Mouse (Mus musculus): ENCODE measurements around the gene Peak1.
A peak's percentile ranks its signal among the peaks of the same experiment; 100 is the strongest.

Gene Peak1

DNA sequence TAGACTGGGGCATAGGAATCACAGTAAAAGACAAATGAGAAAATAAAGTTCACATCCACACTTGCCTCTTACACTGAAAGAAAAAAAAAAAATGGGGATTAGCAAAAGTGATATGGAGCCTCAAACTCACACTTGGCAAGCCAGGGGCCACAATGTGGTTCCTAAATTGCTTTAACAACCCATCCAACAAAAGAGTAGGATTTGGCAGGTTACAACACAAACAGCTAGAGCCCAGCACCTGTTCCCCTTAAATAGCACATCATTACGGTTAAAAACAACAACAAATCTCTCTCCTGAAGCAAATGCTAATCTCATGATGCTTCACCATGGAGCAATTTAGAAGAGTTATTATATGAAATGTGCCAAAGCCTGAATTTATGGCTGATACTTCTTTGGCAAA is 2.5 kb downstream of the Peak1 start:
- no peak for DNase-seq

DNA sequence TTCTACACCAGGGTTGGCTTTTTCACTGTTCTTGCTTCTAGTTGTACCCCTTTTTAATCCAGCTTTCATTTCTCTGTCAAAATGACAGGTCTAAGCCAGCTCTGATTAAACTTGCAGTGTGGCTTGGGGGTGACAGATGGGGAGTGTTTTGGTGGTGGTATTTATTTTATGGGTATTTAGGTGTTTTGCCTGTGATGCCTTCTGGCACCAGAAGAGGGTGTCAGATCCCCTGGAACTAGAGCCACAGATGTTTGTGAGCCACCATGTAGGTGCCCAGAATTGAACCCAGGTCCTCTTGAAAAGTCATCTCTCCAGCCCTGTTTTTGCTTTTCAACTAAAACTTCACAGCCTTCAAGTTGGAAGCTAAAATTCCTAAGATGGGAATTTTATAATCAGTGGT is 3.5 kb downstream of the Peak1 start:
- DNase-seq: no peak

DNA sequence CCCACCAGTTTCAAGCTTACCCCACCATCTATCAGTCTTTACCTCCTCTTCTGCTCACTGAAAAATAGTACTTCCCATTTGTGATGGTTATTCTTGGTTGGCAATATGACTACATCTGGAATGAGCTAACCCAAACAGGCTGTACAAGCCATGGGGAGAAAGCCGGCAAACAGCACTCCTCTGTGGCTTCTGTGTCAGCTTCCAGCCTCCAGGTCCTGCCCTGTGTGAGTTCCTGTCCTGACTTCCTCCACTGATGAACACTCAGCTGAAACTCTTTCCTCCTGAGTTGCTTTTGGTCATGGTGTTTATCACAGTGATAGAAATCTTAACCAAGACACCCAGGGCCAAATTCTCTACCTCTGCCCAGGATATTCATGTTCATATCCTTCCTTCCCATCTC is 5.2 kb downstream of the Peak1 start:
- no peak for DNase-seq

DNA sequence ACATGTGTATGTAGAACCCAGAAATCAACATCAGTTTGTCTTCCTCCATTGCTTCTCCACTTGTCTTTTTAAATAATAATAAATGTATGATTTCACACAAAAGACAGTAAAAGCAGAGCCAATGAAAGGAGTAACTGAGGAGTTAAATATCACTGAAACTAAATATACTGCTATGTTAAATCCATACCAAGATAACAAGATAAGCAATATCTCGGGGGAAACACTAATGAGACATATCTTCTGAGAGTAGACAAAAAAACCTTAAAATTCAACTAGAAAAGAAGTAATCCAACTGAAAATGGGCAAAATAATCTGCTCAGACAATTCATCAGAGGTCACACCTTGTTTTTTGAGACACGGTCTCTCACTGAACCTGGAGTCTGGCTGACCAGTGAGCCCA is 7.9 kb downstream of the Peak1 start:
- DNase-seq: no peak

DNA sequence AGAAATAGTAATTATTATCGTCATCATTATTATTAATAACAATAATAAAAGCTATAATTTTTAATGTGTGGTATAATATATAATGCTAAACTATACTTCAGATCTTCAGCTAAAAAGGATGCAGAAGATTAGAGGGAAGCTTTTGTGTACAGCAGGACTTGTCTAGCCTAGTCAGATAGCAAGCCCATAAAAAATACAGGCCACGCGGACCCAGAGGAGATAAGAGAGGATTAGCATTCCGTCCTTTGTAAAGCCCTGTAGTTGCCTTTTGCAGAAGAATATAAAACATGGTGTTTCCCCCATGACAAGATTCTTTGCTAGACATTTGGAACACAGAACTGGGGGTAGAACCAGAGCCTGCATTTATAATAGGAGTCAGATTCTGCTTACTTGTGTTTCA is 13.2 kb downstream of the Peak1 start:
- DNase-seq: no peak

DNA sequence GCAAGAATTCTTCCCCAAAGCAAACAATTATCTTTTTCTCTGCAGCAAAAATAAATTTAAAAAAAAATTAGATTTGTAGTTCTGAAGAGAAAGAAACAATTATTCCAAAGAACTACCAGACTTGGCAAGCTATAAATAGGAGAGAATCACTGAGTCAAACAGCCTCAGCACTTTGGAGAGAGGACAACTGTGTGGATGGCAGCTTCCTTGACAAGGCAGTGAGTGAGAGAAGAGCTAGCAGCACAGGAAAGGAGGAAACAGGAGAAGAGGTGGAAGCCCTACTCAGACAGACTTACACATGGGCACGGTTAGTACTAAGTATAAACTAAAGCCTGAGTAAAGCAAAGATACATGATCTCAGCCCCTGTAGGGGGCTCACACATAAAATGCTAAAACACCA is 21.6 kb downstream of the Peak1 start:
- DNase-seq: no peak

DNA sequence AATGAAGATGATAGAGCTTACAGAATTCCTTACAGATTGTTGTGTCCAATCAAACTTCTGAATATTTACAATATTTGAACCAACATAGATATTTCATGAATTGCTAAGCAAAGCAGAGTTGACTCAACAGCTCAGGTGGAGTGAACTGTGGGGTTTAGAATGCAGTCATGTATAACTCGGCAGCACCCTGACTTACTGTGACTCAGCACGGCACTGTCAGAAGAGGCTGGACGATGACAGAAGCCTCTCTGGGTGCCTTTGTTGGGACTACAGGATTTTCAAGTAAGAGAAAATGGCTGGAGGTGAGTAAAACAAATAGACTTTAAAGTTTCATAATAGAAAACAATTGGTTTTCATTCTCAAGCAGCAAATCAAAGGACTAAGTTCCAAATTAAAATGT is 25.0 kb downstream of the Peak1 start:
- no peak for DNase-seq

DNA sequence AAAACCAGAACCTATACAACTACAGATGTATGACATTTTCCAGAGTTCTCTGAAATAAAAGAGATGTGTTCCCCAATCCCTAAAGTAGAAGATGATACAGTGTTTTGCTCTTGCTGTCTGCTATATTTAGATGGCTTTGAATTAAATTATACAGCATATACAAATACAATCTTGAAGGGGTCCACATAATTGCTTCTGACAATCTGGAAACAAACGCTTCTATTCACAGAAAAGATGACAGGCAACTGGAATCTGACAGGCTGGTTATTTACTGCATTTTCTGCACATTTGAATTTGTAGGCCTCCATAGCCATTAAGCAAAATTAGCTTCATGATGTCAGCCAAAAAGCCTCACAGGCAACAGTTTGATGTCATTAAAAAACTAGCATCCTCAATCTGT is 35.1 kb downstream of the Peak1 start:
- no peak for DNase-seq

DNA sequence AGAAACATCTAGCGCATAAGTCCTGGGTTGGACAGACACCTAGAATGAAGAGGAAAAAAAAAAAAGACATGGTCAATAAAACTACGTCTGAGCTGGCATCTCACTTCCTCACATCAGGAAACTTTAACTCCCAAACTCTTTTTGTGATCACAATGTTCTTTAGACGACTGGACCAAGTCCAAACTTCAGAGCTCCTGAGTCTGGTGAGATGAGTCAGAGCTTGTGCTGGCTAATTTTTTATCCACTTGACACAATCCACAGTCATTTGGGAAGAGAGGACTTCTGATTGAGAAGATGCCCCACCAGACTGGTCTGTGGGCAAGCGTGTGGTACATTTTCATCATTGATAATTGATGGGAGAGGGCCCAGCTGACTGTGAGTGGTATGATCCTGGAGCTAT is 43.5 kb downstream of the Peak1 start:
- no peak for DNase-seq

DNA sequence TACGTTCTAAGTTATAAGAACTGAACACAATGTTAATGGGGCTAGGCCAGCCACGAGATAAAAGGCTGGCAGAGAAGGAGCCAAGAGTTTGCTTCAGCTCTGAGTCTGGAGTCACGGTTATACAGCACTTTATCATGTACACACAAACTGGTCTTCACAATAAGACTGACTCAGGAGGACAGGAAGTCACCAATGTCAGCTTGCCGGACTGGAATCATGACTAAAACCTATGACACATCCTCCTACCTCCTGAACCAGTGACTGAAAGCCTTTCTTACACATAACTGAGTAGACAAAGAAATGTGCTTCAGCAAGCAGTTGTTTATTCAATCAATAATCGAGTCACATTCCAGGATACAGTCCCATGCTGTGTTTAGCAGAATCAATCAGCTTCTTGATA is 47.2 kb downstream of the Peak1 start:
- no peak for DNase-seq

DNA sequence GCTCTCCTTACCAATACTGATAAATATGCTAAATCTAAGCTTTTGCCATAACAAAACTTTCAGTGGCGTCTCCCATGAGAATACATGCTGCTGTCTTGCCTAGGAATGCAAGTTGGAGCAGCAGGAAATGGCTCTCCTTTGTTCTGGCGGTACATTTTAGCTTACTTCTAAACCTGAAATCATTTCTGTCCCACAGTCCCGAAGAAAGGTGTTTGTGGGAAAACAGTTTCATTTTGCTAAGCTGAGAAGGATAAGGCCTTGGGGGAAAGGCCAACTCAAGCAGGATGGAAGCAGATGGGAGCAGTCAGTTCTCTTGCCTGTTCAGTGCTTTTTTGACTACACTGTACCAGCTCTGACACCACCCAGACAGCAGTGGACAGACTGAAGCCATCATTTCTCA is 49.1 kb downstream of the Peak1 start:
- DNase-seq: no peak

DNA sequence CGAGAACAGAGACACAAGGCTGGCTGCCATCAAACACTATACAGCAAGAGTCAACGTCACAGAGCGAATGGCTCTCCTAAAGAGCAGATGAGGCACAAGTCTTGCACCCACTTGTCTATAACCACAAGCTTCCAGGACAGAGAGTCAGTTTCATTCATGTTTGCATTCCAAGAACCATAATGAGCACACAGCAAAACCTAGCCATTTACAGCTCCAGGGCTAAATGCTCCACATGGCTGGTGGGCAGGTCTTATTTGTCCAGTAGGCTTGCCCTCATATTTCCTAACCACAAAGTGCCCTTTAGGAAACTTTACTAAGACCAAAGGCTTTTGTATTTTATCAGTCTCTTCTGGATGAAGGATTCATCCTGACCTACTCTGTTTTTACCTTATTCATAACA is 54.6 kb downstream of the Peak1 start:
- DNase-seq: no peak

DNA sequence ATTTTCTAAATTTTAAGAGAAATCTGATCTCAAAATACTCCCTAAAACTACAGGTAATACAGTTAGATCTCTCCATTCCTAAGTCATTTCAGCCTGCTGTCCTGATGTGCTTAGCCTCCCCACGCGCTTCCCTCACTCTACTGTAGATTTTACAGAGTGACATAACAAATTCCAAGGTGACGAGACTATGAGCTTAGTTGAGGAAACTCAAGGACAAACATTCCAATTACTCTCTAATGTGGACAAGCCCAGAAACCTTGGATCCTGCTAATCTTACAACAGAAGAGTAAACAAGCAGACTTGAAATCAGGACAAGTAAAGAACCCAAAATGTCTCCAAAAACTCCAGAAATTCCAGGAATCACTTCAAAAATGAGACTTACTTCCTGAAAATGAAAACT is 58.6 kb downstream of the Peak1 start:
- no peak for DNase-seq

DNA sequence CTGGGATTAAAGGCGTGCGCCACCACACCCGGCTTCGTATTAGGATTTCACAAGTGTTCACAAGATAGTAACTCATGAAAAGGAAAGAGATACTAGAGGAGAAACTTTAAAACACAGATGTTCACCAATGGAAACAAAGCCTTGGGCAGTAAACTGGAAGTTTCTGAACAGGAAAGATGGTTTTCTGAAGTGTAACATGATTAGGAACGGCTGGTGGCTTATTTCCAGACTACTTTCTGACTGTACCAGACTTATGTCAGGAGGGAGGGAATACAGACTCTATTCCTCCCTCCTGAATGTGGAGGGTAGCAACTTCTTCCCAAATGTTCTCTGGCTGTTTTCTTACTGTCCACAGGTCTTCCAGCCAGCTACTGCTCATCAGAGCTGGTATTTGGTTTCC is 62.7 kb downstream of the Peak1 start:
- no peak for DNase-seq

DNA sequence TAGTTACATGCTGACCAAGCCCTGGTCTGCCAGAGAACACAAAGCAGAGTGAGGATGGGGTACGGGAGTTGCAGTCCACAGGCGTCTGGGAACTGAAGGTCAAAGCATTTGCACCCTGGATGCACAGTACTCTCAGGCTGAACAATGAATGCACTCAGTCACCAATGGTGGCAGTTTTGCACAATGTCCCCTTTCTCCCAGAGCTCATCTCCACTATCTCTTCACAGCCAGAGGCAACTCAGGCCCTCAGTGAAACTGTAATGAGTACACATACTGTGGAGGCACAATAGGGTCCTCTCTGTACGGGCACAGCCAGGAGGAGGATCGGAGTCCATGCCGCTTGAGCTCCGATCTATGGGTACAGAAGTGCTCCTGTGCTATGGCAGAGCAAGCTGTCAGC is 71.5 kb downstream of the Peak1 start:
- DNase-seq: no peak

DNA sequence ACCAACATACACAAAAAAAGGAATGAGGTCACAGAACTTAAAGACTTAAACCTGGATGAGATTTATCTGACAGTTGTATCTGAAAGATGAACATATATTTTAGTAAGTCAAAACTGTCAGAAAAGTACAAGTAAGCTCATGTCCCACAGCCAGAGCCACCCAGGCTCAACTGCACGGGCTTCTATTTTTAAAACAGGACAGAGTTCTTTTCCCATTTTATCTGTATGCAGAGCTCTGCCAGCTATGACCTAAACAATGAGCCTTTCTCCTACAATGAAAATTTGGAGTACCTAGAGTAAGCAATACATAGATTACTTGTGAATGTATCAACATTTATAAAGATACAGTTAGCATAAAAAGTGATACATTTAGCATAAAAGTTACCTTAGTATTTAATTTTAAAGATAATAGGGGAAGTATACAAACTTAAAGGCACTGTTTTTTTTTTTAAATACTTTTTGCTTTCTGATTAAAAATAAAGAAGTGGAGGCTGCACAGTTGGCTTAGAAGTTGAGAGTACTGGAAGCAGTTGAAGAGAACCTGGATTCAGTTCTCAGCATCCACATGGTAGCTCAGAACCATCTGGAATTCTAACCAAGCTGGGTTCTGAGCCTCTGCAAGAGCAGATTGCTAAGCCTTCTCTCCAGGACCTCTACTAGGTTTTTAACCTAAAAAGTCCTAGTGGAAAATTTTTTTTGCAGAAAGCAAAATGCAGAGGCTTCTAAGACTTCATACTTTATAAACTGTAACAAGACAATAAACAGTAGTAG is 78.3 kb downstream of the Peak1 start:
- no peak for DNase-seq

DNA sequence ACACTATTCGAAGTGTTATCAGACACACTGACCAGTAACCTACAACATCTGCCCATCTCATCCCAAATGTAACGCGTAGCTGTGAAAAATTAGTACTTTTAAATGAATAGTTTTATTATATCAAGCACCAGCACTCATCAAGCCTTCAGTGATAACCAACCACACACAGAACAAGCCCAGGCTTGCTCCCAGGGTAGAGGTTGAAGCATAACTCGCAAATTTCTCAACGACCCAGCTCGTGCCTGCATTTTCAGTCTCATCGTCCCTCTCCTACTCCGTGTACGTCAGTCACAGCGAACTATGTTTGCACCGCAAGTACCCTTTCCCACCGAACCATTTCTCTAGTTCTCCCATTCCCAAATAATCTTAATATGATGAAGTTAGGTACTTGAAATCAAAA is 83.5 kb downstream of the Peak1 start:
- no peak for DNase-seq

DNA sequence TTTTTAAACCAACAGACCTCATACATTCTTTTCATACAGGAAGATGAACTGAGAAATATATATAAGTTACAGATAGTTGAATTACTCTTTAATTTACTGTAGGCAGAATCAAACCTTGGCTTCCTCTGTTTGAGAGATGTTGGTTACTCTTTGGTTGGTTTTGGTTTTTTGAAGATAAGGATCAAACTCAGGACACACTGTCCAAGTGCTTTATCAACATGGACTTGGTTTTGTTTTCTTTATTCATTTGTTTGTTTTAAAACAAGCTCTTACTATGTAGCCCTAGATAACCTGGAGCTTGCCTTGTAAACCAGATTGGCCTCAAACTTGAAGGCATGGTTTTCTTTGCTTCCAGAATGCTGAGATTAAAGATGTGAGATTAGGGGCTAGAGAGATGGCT is 85.1 kb downstream of the Peak1 start:
- no peak for DNase-seq

DNA sequence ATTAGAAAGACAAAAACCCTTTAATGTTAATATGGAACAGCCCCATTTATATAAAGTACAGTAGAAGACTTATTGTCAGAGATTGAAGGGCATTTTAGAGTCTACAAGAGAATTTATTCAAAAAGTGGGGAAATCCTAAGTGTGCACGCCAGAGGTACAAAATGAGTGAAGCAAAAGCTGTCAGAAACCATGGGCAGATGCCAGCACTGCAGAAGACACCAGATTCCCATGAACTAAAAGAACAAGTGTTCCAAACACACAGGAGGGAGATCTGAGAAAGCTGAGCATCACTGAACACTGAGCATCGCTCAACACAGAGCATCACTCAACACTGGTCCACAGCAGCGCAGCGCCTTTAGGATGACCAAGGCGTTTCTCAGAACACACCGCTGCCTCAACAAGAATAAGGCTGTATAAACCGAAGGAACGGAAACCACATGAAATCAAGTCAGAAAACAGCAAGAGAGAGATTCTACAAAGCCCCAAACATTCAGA is 91.3 kb downstream of the Peak1 start:
- DNase-seq: peak; percentile 15

DNA sequence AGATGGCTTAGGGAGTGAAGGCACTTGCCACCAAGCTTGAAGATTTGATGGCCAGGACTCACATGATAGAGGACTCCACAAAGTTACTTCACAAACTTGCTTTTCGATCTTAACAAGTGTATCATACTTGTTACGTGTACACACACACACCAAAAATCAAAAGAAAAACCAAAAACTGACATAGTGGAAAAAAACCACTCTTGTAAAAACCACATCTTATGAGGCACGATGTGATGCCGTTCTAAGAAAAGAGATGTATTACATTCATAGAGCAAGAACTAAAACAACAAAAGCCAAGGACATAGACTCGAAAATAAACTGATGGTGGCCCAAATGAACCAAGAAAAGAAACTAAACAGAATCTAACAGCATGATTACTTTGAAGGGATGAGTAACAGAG is 92.1 kb downstream of the Peak1 start:
- no peak for DNase-seq

DNA sequence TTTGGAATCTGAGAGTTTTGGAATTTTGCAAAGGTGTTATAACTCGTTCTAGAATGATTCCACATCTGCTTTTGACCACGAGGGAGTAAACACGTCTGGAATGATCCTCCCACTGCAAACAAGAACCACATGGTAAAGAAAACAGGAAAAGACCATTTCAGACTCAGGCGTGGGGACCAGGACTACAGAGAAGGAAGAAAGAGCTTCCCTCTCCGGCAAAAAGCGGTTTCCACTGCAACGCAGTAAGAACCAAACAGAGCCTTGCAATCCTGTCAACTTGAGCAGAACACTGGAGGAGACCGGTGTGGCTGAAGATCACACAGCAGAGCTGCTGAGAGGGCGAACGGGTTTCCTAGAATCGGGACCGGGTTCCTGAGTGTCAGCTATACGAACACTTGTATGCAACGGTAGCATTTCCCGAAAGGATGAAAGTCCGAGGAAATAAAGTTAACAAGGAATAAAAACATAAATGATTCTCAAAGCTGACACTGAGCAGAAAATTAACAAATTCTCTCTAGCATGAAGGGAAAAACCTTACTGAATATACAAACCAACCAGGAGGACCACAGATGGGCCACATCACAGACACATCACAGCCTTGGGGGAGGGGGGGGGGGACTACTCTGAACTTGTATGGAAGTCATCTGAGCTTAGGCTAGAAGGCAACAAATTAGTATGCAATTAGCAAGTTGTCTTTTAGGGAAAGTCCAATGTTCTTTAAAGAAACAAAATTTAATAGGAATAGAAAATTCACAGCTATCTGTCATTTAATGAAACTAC is 93.1 kb downstream of the Peak1 start:
- DNase-seq: no peak

DNA sequence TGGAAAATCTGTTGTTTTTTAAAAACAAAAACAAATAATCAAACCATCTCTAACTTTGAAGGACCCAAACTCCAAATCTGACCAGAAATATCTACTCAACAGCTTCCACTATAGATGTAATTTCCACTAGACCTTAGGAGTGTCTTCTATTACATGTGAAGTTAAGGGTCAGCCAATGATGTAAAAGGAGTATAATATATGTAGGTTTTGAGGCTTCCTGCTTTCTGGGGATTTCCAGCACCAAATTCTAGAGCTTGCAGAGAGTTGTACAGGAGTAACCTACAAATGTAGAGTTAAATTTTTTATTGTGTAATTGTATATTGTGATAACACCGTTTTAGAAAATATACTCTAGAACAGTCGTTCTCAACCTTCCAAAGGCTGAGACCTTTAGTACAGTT is 96.6 kb downstream of the Peak1 start:
- DNase-seq: no peak

DNA sequence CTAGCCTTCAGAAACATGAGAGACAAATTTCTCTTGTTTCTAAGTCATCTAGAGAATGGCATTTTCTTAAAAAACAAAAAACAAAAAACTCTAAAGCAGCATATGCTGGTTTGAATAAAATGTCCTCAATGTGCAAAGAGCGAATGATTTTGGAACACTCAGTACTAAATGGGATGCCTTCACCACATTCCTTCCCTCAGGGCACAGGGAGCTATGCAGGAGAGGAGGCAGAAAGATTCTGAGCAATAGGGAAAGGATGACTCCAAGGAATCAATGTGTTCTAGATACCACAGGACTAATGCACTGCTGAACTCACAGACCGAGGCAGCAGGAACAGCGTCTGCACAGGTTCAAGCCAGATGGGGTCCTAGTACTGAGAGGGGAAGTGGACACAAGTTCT is 103.5 kb downstream of the Peak1 start:
- DNase-seq: no peak

DNA sequence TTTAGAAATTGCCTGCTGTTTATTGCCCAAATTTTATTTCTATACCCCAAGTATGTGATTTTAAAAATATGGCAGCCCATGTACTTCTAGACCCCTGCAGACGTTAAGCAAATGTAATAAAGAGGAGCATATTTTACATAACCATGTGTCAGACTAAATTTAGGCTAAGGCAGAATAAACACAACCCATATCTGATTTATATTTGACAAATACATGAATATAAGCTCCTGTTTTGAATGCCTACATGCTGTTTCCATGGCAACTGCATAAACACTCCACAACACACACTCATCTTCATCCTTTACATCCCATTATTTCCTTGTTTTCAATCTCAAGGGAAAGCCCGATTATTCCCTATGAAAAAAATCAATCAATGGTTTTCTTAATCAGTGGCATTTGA is 108.8 kb downstream of the Peak1 start:
- no peak for DNase-seq

DNA sequence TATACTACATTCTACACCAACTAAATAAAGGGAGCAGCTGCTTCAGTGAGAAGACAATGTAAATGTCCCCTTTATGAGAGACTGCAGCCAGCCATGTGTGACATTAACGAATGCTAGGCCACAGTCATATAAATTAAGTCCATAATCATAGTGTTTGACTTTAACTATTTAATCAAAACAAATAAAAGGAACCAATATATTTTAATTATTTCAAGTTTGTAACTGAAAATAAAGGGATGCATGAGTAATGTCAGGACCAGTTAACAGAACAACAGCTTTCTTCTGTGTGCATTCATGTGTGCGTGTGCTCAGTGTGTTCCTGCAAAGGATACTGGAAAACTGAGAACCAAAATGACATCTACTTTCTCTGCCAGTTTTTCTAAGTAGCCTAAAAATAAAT is 113.3 kb downstream of the Peak1 start:
- DNase-seq: no peak
